Mouse (Mus musculus): ENCODE measurements around the gene Trim67. TPM values are rescaled to one million over a fixed set of nuclear protein-coding genes. Genes with fewer than 3 reads are reported as not detected.

Gene Trim67
- total RNA-seq, 2 experiments from 2014 or later: 0.86 to 1.0 TPM

GRCm38 (mm10) chr8:124833430-124834205 lies 40.7 kb downstream of the Trim67 start:
- DNase-seq: peak in 1 of 2 experiments; percentile 41

GRCm38 (mm10) chr8:124835848-124836247 lies 43.0 kb downstream of the Trim67 start:
- no peak for DNase-seq

- no peak for DNase-seq
These were observed 43.4 kb downstream of the Trim67 start for GRCm38 (mm10) chr8:124836273-124836672.

GRCm38 (mm10) chr8:124836907-124837306 lies 44.0 kb downstream of the Trim67 start:
- no peak for DNase-seq

GRCm38 (mm10) chr8:124837956-124838355 lies 45.1 kb downstream of the Trim67 start:
- DNase-seq: no peak

GRCm38 (mm10) chr8:124839371-124839770 lies 46.5 kb downstream of the Trim67 start:
- DNase-seq: no peak

GRCm38 (mm10) chr8:124840900-124841299 lies 48.0 kb downstream of the Trim67 start:
- peak; percentile 26 to 34 for DNase-seq

GRCm38 (mm10) chr8:124841775-124842174 lies 48.9 kb downstream of the Trim67 start:
- no peak for DNase-seq

- DNase-seq: peak in 1 of 2 experiments; percentile 42
These were observed 50.0 kb downstream of the Trim67 start for GRCm38 (mm10) chr8:124842929-124843328.

- DNase-seq: no peak
These were observed 52.2 kb downstream of the Trim67 start for GRCm38 (mm10) chr8:124845131-124845530.

- no peak for DNase-seq
These were observed 52.7 kb downstream of the Trim67 start for GRCm38 (mm10) chr8:124845573-124845972.

- no peak for DNase-seq
These were observed 60.6 kb downstream of the Trim67 start for GRCm38 (mm10) chr8:124853511-124853910.

GRCm38 (mm10) chr8:124859466-124859865 lies 66.6 kb downstream of the Trim67 start:
- DNase-seq: peak; percentile 20 to 61

GRCm38 (mm10) chr8:124860188-124860587 lies 67.3 kb downstream of the Trim67 start:
- no peak for DNase-seq

- DNase-seq: peak; percentile 97
These were observed 69.7 kb downstream of the Trim67 start, which contains the start of the genes Gnpat and 2810004N23Rik for GRCm38 (mm10) chr8:124862321-124863162. TSS of gene Gnpat (plus strand) at chr8:124863033. TSS of gene 2810004N23Rik (minus strand) at chr8:124863120.

- DNase-seq: no peak
These were observed 70.3 kb downstream of the Trim67 start for GRCm38 (mm10) chr8:124863163-124863677.

GRCm38 (mm10) chr8:124863729-124864128 lies 70.8 kb downstream of the Trim67 start:
- DNase-seq: no peak

- DNase-seq: no peak
These were observed 73.8 kb downstream of the Trim67 start for GRCm38 (mm10) chr8:124866669-124867068.

GRCm38 (mm10) chr8:124867126-124867525 lies 74.2 kb downstream of the Trim67 start:
- DNase-seq: peak; percentile 54 to 63

- DNase-seq: no peak
These were observed 76.8 kb downstream of the Trim67 start for GRCm38 (mm10) chr8:124869708-124870107.

GRCm38 (mm10) chr8:124871474-124871873 lies 78.6 kb downstream of the Trim67 start:
- no peak for DNase-seq

- DNase-seq: no peak
These were observed 79.2 kb downstream of the Trim67 start for GRCm38 (mm10) chr8:124872081-124872480.

- no peak for DNase-seq
These were observed 79.8 kb downstream of the Trim67 start for GRCm38 (mm10) chr8:124872690-124873089.

All from adrenal gland, postnatal 36 days (tissue).